Mouse (Mus musculus): Measurements from ENCODE around the gene Dagla. TPM values are rescaled to one million over a fixed set of nuclear protein-coding genes. Genes with fewer than 3 reads are reported as not detected.

Gene Dagla
- 3.1 and 3.2 TPM in 2 replicates for polyA plus RNA-seq (2015; fragmentation: Nextera tagmentation; extraction: Ambion mirVana)

DNA sequence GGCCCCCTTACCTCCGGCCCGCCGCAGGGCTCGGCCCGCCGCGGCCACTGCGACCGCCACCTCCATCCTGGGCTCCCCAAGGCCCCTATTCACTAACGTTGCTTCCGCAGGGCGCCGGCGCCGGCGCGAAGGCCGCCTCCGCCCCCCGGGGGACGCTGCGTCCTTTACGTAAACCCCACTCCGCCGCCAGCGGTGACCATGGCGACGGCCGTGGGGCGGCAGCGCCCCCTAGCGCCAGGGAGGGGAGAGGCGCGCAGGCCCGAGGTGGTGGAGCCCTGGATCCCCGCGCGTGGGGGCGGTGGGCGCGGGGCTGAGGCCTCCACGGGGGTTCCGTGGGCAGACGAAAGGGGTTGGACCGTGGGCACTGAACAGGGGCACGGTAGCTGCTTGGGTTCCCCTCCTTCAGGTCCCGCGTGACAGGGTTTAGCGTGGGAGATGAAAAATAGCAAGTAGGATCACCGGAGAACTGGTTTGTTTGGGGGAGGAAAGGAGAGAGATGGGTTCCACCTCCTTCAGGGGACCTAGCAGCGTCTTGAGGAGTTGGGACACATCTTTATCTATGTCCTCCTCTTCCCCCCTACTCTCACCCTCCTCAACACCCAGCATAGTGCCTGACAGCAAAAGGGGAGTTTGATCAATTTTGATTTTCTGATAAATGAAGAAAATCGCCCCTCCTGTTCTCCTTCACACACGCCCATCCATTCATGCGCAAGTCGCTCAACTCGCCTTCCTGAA is at the start of gene Dagla:
Gene Dagla, minus strand, starts transcription at position 68 of the 735 bp plus-strand sequence.
- no peaks in the 10 kb centered on the region; the same call in 1 of the 2 replicates for H3K27me3 ChIP-seq
- 6% methylated on average over 56 of the region's 56 CpGs for WGBS
- H3K4me2 ChIP-seq, result peak within 1 kb of the TSS; percentile 95
- H3K27ac ChIP-seq, result no peak within 1 kb of the TSS
- no peaks in the 10 kb centered on the region for H3K9me3 ChIP-seq
- H3K9ac ChIP-seq, result peak within 1 kb of the TSS; percentile 80
- peaks cover 44% of the 10 kb centered on the region for H3K4me1 ChIP-seq
- peak; percentile 73 for ATAC-seq (ENCODE audit: borderline replicate concordance, extremely low read depth, low FRiP score, low TSS enrichment)
- H3K36me3 ChIP-seq, result no peaks in the 10 kb centered on the region
- H3K4me3 ChIP-seq, result peak within 1 kb of the TSS; percentile 87

DNA sequence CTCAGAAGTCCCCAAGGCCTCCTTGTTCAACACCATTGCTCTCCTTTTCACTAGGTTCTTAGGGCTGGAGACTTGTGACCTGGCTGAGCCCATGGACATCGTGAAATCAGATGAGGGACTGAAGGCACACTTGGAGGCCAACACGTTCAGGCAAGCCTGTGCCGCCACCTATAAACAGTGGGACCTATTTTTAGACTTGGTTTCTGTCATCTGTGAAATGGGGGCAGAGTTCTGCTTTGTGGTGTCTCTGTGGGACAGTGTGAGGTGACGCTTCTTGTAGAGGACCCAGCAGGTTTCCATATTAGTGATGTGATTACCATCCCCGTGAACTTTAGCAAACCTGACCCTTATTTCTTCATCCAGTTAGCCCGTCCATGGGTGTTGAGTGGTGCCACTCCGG is 47.5 kb upstream of the Dagla start:
- no peaks in the 10 kb centered on the region for H3K27me3 ChIP-seq
- no peak overlapping the region for H3K4me3 ChIP-seq
- no peaks in the 10 kb centered on the region for H3K4me1 ChIP-seq
- H3K4me2 ChIP-seq, result no peak overlapping the region
- no peaks in the 10 kb centered on the region for H3K9me3 ChIP-seq
- no peak for ATAC-seq (ENCODE audit: borderline replicate concordance, extremely low read depth, low FRiP score, low TSS enrichment)
- WGBS, result 76% methylated on average over 7 of the region's 7 CpGs
- no peak overlapping the region for H3K27ac ChIP-seq
- H3K36me3 ChIP-seq, result no peaks in the 10 kb centered on the region
- H3K9ac ChIP-seq, result no peak overlapping the region

DNA sequence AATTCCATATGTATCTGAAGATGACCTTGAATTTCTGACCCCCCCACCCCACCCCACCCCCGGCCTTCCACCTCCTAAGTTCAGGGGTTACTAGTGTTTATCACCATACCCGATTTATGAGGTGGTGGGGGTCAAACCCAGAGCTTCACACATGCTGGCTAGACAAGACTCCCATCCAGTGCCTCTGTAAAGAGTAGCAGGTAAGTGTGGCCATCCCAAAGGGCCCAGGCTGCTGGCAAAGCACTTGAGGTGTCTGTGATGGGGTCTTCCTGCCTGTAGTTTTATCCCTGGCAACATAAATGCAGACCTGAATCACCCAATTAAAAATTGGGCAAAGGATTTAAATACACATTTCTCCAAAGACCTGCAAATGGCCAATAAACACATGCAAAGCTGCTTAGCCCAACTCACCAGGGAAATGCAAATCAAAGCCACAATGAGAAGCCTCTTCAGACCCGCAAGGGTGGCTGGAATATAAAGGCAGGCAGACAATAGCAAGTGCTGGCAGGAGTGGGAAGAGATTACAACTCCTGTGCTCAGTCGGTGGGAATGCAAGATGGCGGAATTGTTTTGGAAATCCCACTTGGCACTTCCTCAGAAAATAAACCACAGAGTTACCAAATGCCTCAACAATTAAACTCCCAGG is 43.1 kb upstream of the Dagla start:
- Histone ChIP-seq H3K27ac (no peak overlapping the region), H3K36me3 (no peaks in the 10 kb centered on the region), H3K4me1 (no peaks in the 10 kb centered on the region), H3K4me3 (no peak overlapping the region), H3K27me3 (no peaks in the 10 kb centered on the region), H3K4me2 (no peak overlapping the region), H3K9ac (no peak overlapping the region), H3K9me3 (no peaks in the 10 kb centered on the region)
- WGBS, result 60% methylated on average over 5 of the region's 5 CpGs
- no peak for ATAC-seq (ENCODE audit: borderline replicate concordance, extremely low read depth, low FRiP score, low TSS enrichment)

DNA sequence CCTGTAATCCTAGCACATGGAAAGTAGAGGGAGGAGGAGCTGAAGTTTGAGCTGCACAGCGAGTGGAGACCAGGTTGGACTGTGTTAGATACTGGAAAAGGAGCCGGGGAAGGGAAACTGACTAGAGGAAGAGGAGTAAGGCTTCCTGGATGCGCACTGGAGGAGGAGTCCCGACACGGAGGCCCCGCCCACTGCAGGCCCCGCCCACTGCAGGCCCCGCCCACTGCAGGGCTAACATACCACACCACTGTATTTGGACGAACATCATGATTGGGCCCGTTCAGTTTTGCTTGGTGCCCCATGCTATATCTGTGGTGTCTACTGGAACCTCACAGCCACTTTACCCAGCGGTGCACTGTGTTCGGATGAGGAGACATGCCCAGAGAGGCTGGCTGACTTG is 41.0 kb upstream of the Dagla start:
- H3K27me3 ChIP-seq, result peaks cover 4% of the 10 kb centered on the region; the same call in 1 of the 2 replicates
- no peak overlapping the region for H3K27ac ChIP-seq
- H3K4me1 ChIP-seq, result peaks cover 10% of the 10 kb centered on the region
- no peak overlapping the region for H3K4me2 ChIP-seq
- ATAC-seq (ENCODE audit: borderline replicate concordance, extremely low read depth, low FRiP score, low TSS enrichment), result no peak
- no peak overlapping the region for H3K9ac ChIP-seq
- no peak overlapping the region for H3K4me3 ChIP-seq
- 37% methylated on average over 12 of the region's 12 CpGs for whole genome bisulfite sequencing
- no peaks in the 10 kb centered on the region for H3K36me3 ChIP-seq
- no peaks in the 10 kb centered on the region for H3K9me3 ChIP-seq

DNA sequence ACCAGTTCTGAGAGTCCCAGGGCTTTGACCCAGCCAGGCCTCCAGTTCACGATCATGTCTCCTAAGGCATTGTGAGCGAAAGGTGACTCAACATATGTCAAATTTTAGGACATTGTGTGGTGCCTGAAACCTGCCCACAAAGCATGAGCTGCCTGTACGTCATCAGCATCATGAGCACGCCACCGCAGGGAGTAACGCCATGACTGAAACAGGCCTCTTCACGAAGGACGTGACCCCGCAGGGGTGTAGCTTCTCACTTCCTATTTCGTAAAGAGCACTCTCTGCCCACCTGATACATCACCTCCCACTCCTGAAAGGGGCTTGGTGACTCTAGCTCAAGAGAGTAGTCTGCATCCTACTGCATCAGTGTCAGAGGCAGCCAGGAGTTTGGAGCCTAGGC is 39.2 kb upstream of the Dagla start:
- 67% methylated on average over 10 of the region's 10 CpGs for WGBS
- Histone ChIP-seq H3K27ac (no peak overlapping the region), H3K4me2 (no peak overlapping the region), H3K4me3 (no peak overlapping the region), H3K4me1 (peaks cover 10% of the 10 kb centered on the region), H3K9me3 (no peaks in the 10 kb centered on the region), H3K27me3 (peaks cover 17% of the 10 kb centered on the region; the same call in 1 of the 2 replicates), H3K9ac (no peak overlapping the region), H3K36me3 (no peaks in the 10 kb centered on the region)
- no peak for ATAC-seq (ENCODE audit: borderline replicate concordance, extremely low read depth, low FRiP score, low TSS enrichment)

DNA sequence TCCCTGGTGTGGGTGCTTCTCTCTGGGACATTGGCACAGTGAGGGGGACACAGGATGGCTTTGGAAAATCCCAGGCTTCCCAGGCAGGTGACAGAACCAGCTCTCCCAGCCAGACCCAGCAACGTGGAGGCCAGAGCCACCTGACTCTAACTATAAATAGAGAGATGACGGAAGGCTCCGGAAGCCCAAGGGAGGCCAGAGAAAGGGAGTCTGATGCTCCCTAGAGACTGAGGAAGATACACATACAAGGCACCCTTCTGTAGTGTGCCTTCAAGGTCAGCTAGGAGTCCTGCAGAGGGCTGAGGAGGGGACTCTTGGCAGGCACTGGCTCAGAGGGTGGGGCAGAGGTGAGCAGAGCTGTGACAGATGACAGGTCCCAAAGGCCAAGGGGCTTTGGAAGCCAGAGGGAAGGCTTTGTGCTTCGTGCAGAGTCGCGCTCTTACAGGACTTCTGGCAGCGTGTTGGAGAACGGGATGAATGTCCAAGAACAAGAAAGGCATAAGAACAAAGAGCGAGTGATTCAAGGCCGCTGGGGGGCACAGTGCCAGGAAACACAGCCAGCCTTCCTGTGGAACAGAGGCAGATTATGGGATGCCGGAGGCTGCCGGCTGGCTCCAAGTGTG is 37.3 kb upstream of the Dagla start:
- H3K4me2 ChIP-seq, result no peak overlapping the region
- no peak overlapping the region for H3K27ac ChIP-seq
- no peak overlapping the region for H3K4me3 ChIP-seq
- no peaks in the 10 kb centered on the region for H3K9me3 ChIP-seq
- no peak overlapping the region for H3K9ac ChIP-seq
- peaks cover 10% of the 10 kb centered on the region for H3K4me1 ChIP-seq
- ATAC-seq (ENCODE audit: borderline replicate concordance, extremely low read depth, low FRiP score, low TSS enrichment), result peak; percentile 33; the same call in 1 of the 2 replicates
- peaks cover 17% of the 10 kb centered on the region; the same call in 1 of the 2 replicates for H3K27me3 ChIP-seq
- WGBS, result 28% methylated on average over 12 of the region's 12 CpGs
- no peaks in the 10 kb centered on the region for H3K36me3 ChIP-seq

DNA sequence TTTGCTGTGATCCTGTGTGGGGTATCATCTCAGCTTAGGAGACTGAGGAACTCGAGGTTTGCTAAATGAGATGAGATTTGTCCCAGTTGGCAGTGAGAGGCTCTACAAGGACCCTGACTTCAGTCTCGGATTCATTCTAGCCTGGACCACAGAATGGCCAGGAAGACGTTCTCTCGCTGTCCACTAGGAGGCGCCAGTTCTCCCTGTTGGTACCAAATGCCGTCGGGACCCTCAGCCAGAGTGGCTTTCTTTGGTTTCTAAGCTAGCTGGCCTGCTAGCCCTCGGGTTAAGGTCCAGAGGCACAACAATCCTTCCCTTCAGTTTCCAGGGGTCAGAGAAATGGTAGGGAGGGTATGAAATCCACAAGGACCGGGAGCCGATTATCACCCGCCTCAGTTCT is 36.5 kb upstream of the Dagla start:
- H3K9me3 ChIP-seq, result no peaks in the 10 kb centered on the region
- H3K4me3 ChIP-seq, result no peak overlapping the region
- H3K27me3 ChIP-seq, result peaks cover 17% of the 10 kb centered on the region; the same call in 1 of the 2 replicates
- no peak overlapping the region for H3K4me2 ChIP-seq
- no peaks in the 10 kb centered on the region for H3K36me3 ChIP-seq
- no peak overlapping the region for H3K27ac ChIP-seq
- H3K9ac ChIP-seq, result no peak overlapping the region
- H3K4me1 ChIP-seq, result peaks cover 10% of the 10 kb centered on the region
- 18% methylated on average over 11 of the region's 11 CpGs for WGBS
- no peak for ATAC-seq (ENCODE audit: borderline replicate concordance, extremely low read depth, low FRiP score, low TSS enrichment)

DNA sequence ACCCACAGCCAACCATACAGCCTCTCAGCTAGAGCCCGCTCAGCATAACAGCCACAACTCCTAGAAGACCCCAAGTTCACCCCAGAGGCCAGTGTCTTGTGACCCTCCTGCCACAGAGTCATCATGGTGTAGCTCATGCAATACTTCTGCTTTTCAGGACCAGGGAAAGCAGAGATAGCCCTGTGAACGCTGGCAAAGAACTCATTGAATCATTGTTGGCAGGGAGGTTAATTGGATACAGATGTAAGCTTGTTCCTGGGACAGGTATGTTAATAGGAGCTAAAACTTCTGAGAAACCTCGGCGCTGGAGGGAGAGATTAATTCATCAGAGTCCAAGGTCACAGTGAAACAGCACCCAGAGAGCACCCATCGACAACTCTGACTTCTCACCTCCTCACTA is 36.0 kb upstream of the Dagla start:
- H3K4me1 ChIP-seq, result peaks cover 10% of the 10 kb centered on the region
- no peaks in the 10 kb centered on the region for H3K36me3 ChIP-seq
- no peaks in the 10 kb centered on the region for H3K9me3 ChIP-seq
- no peak for ATAC-seq (ENCODE audit: borderline replicate concordance, extremely low read depth, low FRiP score, low TSS enrichment)
- H3K4me2 ChIP-seq, result no peak overlapping the region
- no peak overlapping the region for H3K9ac ChIP-seq
- WGBS, result 29% methylated on average over 5 of the region's 5 CpGs
- H3K4me3 ChIP-seq, result no peak overlapping the region
- H3K27me3 ChIP-seq, result peaks cover 17% of the 10 kb centered on the region; the same call in 1 of the 2 replicates
- H3K27ac ChIP-seq, result no peak overlapping the region

DNA sequence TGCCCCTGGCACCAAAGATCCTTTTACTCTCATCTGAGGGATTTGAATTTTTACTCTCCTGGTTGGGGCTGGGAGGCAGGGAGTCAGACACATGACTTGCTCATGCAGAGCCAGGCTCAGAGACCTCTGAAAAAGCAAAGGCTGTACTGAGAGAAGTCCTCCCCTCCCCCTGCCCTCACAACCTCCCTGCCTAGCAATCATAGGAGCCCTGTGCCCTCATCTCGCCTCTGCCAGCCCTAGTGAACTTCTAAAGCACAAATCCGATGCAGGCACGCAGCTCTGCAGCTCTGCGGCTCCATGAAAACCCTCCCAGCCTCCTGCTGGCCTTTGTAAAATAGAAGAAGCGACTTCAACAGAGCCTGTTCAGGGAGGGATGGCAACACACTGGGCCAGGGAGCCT is 34.6 kb upstream of the Dagla start:
- ATAC-seq (ENCODE audit: borderline replicate concordance, extremely low read depth, low FRiP score, low TSS enrichment), result no peak
- Histone ChIP-seq H3K4me2 (no peak overlapping the region), H3K9me3 (no peaks in the 10 kb centered on the region), H3K27ac (no peak overlapping the region), H3K4me3 (no peak overlapping the region), H3K9ac (no peak overlapping the region), H3K4me1 (peaks cover 10% of the 10 kb centered on the region), H3K36me3 (no peaks in the 10 kb centered on the region), H3K27me3 (peaks cover 17% of the 10 kb centered on the region; the same call in 1 of the 2 replicates)
- 32% methylated on average over 5 of the region's 5 CpGs for WGBS

DNA sequence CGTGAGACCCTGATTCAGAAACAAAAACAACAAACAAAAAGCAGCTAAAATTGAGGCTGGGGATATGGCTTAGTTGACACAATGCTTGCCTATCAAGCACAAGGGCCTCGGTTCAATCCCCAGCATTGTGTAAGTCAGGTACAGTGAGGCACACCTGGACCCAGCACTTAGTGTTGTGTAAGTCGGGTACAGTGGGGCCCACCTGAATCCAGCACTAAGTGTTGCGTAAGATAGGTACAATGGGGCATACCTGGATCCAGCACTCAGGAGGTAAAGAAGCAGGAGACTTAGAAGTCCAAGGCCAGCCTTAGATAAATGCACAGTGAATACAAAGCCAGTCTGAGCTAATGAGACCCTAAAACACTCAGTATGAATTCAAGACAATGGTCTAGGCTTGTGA is 34.0 kb upstream of the Dagla start:
- 58% methylated on average over 4 of the region's 4 CpGs for WGBS
- Histone ChIP-seq H3K4me1 (peaks cover 10% of the 10 kb centered on the region), H3K9me3 (no peaks in the 10 kb centered on the region), H3K36me3 (no peaks in the 10 kb centered on the region), H3K4me2 (no peak overlapping the region), H3K27me3 (peaks cover 17% of the 10 kb centered on the region; the same call in 1 of the 2 replicates), H3K27ac (no peak overlapping the region), H3K9ac (no peak overlapping the region), H3K4me3 (no peak overlapping the region)
- no peak for ATAC-seq (ENCODE audit: borderline replicate concordance, extremely low read depth, low FRiP score, low TSS enrichment)

DNA sequence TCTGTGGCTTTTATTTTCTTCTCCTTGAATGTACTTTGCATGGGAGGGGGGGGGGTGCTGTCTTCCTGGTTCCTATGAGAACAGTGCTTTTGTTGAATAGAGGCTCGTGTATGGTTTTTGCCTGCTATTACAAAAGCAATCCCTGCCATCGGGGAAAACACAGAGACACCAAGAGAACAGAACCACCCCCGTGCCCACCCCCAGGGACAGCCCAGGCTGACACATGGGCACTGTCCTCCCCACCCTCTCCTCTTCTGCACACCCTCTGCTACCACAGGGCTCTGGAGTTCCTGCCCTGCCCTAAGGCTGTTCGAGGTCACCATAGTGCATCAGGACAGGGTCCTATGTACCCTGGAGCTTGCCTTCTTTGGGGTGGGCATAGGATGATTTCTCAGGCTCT is 29.8 kb upstream of the Dagla start:
- no peak overlapping the region for H3K27ac ChIP-seq
- no peak for ATAC-seq (ENCODE audit: borderline replicate concordance, extremely low read depth, low FRiP score, low TSS enrichment)
- H3K4me2 ChIP-seq, result no peak overlapping the region
- no peak overlapping the region for H3K9ac ChIP-seq
- no peaks in the 10 kb centered on the region for H3K36me3 ChIP-seq
- H3K27me3 ChIP-seq, result peaks cover 11% of the 10 kb centered on the region; the same call in 1 of the 2 replicates
- H3K9me3 ChIP-seq, result no peaks in the 10 kb centered on the region
- no peaks in the 10 kb centered on the region for H3K4me1 ChIP-seq
- H3K4me3 ChIP-seq, result no peak overlapping the region
- 72% methylated on average over 4 of the region's 4 CpGs for WGBS
